Mouse (Mus musculus) cerebellum, adult 11-12 months (tissue): ENCODE data around the gene Cxcl2.

Experiments used
- DNase-seq: peaks from one replicate; pipeline ENCODE4 v3.0.0; 2022

Gene Cxcl2

DNA sequence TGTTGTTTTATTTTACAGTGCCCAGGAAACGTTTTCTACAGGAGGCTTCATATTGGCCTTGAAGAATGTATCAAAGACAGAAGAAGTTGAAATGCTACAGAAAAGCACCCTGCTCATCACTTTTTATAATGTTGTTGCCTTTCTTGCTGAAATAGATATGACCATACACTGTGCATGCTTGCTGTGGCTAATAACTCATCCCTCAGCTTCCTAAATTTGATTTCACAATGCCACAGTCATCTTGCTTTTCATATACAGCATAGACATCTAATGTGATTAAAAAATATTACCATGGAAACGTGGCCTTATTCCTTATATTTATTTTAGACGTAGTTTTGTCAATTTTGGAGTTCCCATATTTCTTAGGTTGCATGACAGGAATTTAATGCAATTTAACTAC, 6.2 kb upstream of the Cxcl2 start:
- no peak for DNase-seq

DNA sequence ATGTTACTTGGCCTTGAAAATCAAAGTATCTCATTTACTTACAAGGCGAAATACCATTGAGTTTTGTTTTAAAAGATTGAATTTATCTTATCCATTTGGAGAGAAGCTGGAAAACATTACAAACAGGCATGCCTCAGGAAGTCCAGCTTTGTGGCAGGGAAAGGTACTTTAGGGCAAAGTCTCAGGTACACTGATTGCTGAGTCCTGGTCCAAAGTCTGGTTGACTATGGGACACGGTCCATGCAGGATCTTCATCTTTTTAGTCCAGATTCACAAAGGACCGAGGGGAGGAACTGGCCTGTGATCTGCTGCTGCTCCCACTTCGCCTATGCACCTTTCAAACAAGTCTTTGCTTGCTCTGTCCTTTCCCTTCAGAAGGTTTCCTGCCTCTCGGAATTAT, 4.4 kb upstream of the Cxcl2 start:
- DNase-seq: no peak

DNA sequence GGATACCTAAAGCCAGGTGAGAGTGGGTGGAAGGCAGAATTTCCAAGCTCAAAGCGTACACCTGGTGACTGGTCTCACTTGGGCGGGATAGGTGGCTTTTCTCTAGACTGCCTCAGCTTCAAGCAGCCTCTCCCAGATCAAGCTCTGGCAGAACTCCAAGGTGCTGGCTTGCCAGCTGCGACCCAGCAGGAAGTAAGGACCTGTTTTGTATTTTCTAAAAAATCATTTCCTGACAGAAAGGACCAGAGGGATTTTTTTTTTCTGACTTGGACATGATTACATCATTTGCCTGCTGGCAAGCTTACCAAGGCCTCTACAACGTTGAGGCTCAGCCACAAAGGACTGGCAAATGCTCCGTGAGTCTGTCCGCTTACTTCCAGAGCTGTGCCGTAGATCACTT, 3.5 kb upstream of the Cxcl2 start:
- peak; percentile 84 for DNase-seq

DNA sequence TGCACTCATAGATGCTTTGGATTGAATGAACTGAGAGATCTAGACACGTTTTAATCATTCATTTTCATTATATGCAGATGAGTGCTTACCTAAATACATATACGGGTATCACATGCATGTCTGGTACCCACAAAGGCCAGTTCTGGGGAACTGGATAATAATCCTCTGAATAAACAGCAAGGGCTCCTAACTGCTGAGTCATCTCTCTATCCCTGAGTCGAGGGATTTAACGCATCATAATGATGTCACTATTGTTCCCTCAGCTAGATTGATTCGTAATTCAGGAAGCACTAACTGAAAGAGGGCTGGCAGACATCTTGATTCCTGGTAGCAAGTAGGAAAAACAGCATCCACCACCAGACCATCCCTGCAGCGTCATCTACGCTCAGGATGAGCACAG, 3.0 kb upstream of the Cxcl2 start:
- no peak for DNase-seq

DNA sequence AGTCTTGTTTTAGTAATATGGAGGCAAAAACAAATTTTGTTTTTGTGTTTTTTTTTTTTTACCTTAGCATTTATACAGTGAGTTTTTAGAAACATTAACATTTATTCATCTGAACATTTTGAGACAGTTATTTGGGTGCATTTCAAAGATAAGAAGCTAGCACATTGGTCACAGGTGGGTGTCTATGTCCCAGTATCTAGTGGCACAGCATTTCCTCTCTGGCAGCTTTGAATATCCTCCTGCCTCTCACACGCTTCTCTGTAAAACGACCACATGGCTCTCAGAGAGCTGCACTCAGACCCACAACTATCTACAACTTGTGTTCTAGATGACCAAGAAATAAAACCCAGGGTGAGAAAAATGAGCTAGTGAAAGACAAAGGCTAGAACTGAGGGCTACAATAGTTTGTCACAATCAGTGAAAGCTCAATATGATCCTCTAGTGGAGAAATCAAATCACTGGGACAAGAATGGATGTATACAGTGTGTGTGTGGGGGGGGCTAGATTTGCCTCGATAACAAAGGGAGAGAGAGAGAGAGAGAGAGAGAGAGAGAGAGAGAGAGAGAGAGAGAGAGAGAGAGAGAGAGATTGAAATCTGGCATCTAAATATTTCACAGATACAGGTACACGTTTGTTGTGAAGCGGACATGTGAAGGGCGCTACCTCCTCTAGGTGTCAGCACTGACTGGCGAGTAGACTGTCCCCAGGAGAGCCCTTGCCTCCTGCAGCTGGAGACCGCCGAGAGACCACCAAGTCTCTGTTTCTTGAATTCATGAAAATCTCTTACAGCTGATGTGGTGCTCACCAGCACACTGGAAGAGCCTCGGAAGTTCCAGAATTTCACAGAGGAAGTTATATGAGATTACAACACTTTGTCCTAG, 1.1 kb upstream of the Cxcl2 start:
- no peak for DNase-seq

GRCm38 (mm10) chr5:90908983-90909382, 5.3 kb downstream of the Cxcl2 start:
- no peak for DNase-seq

DNA sequence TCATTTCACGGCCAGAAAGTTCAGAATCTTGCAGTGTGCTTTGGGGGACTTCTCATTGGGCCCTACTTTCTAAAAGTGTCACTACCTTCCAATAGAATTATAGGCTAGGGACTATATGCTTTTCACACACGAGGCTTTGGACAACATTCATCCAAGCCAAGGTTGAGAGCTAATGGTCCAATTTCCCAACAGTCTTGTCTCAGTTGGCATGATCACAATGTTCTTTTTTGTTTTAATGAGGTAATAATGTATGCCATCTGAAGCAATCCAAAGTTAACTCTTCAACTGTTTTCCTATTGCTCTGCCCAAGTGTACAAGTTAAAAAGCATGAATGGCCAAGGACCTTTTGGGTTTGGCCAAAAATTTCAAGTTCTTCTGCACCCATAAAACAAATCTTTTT, 15.8 kb downstream of the Cxcl2 start:
- no peak for DNase-seq

DNA sequence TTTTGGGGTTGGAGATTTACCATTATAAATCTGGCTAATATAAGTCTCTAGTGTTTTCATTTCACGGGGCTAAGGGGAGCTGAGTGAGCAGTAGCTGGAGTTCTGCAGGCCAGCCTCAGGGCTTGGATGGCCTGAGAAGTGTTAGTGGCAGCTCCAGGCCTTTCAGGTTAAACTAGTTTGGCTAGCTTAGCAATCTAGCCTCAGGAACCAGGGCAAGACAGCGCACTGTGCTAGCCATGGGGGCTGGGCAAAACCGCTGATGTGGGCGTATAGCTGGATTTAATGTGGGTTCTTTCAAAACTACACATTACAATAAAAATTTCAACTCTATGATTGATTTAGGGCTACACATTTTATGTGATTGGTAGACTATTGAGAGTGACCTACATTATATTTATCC, 19.3 kb downstream of the Cxcl2 start:
- DNase-seq: no peak

DNA sequence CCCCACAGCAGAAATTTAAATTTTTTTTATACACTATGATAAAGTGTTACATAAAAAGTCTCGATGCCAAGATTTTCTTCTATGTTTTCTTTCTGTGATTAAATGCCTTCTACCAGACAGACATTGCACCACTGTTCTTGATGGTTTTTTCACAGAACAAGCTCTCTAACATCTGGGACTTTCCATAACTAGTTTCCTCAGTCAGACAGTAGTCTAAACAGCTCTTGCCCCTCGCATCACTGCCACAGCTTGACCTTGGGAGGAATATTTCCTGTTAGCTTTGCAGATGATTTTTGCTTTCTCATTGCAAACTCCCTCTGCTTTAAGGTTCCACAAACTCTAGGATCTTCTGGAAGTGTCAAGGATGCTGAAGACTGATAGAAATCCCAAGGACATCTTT, 26.9 kb downstream of the Cxcl2 start:
- no peak for DNase-seq

DNA sequence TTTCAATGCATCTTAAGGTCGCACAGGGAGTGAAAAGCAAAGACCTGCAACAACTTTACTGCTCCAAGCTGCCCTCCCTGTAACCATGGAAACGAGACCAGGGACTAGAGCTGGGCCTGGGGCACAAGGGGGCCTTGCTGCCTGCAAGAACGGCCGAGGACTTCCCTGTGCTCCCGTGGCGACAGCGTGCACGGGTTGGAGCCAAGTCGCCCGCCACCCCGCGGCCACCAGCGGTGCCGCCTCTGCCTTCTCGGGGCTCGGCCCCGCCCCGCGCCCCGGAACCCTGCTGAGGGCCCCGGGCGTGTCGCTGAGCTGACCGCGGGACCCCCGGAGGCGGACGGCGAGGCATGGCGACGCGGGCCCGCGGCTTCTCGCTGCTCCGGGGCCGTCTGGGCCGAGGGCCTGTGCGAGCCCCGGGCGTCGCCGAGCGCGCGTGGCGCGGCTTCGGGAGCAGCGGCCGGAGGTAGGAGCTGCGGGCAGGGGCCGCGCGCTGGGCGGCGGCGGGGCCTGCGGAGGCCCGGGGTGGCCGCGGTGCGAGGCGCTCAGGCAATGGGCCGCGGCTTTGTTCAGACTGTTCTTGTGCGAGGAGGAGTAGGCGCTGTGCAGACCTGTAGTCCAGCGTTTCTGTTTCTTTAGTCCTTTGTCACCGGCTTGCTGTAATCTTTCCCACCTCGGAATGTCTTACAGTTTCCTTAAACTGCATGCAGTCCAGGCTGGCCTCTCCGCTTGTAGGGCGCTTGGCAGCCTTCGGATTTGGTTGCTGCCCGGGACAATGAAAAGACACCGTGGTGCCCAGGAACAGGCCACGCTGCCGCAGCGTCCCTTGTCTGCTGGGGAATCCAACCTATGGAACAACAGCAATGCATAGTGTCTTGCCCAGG, 27.5 kb downstream of the Cxcl2 start, which contains the start of gene Mthfd2l:
Gene Mthfd2l (plus strand): TSS at position 147 of the 881 bp plus-strand sequence.
- peak; percentile 61 for DNase-seq

GRCm38 (mm10) chr5:90931911-90932310, 28.2 kb downstream of the Cxcl2 start:
- DNase-seq: no peak

GRCm38 (mm10) chr5:90936706-90937105, 33.0 kb downstream of the Cxcl2 start:
- no peak for DNase-seq

GRCm38 (mm10) chr5:90945453-90945852, 41.8 kb downstream of the Cxcl2 start:
- DNase-seq: no peak

- no peak for DNase-seq
Observed at GRCm38 (mm10) chr5:90949499-90949898, 45.8 kb downstream of the Cxcl2 start.

DNA sequence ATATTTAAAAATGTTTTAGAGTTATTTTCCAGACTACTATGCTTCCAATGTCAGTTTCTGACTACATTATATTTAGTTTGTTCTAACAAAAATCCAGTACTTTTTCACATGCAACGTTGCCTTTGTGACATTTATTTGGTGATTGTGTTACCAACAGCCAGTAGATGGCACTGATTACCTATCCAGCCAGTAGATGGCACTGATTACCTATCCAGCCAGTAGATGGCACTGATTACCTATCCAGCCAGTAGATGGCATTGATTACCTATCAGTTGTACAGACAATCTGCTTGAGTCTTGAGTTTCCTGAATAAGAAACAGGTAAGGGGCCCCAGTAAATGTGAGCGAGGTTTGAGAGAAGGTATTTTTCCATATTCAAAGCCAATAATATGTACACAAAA, 47.8 kb downstream of the Cxcl2 start:
- peak; percentile 25 for DNase-seq

DNA sequence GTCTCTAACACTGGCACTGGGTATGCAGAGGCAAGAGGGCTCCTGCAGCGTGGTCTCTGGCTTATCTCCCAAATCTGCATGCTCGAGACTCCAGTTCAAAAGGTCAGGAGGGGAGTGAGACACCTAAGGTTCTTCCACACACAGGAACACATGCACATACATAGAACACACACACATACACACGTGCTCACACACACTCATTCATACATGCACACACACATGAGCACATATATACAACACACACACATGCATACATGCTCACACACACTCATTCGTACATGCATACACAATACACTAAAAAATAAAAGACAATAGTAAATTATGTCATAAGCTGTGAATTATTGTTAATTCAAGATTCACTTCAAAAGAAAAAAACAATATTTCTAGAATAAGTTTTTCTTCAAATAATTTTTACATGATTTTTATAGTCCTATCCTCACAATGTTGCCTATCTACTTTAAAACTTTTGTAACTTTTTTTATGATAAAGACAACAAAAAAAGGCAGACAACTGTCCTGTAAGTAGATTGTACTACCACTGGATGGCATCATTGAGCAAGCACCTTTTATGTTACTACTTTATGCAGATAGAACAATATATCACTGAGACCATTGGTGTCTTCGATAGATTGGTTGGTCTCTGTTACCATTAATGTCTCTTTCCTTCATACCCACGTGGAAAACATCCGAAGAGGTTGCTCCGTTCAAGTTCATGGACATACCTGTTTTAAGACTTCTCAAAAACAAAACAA, 49.2 kb downstream of the Cxcl2 start:
- DNase-seq: no peak
